Mouse (Mus musculus): ENCODE data around the gene Mical3. TPM values are rescaled to one million over a fixed set of nuclear protein-coding genes. Genes with fewer than 3 reads are reported as not detected.

Gene Mical3
- polyA plus RNA-seq, 1 experiment from 2014 or later = 13.7 TPM

DNA sequence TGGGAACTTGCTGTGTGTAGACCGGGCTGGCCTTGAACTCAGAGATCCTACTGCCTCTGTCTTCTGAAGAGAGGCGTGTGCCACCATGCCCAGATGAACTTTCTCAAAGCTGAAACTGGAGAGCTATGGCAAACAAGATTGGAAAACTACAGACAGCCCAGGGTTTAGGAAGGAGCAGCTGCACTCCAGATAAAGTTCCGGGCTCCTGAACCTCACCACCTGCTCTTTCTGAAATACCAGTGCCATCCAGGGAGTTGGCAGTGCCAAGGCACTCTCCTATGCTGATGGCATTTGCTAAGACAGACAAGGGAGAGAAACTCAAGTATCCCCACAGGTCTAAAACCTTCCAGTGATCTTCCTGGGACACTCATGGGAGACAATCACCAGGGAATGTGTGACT is 166.6 kb downstream of the Mical3 start:
- Histone ChIP-seq H3K27me3 (replicated peaks) (no peaks in the 10 kb centered on the region), H3K4me1 (no peaks in the 10 kb centered on the region), H3K4me2 (no peak overlapping the region), H3K4me3 (no peak overlapping the region), H3K27ac (no peak overlapping the region), H3K36me3 (peaks cover 54% of the 10 kb centered on the region), H3K9me3 (replicated peaks) (no peaks in the 10 kb centered on the region), H3K9ac (no peak overlapping the region)
- ATAC-seq = no peak
- 90% methylated on average over 3 of the region's 3 CpGs for WGBS (ENCODE audit: insufficient replicate concordance)

DNA sequence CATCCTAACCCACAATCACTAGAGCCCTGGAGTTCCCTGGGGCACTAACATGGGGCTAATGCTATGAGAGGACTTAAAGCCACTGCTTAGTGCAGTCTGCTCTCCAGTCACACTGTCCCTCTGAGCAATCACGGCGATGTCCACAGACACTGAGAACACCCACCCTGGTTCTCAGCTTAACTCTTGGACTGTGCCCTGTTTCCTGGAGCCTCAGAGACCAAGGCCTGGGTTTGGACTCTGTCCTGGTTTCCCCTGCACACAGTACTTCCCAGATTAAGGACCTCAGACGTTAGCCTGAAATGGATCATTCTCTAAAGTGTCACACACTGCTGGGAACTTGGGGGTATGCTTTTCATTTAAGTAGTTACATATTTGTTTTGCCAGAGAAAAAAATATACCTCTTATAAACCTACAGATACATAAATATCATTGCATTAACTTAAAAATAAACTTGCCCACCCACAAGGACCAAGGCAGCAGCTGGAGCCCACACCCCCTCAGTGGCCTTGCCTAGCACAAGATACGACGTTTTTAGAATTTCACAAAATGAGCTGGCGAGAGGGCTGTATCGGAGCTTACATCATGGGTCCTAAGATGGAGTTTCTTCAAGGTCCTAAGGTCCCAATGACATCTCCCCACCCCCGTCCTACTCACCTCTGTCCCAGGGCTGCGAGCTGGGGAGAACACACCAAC is 170.3 kb downstream of the Mical3 start:
- H3K36me3 ChIP-seq = peaks cover 76% of the 10 kb centered on the region
- no peak overlapping the region for H3K27ac ChIP-seq
- H3K4me2 ChIP-seq = no peak overlapping the region
- no peak for ATAC-seq
- no peaks in the 10 kb centered on the region for H3K27me3 ChIP-seq (replicated peaks)
- H3K4me3 ChIP-seq = no peak overlapping the region
- H3K4me1 ChIP-seq = peaks cover 32% of the 10 kb centered on the region
- no peak overlapping the region for H3K9ac ChIP-seq
- no peaks in the 10 kb centered on the region for H3K9me3 ChIP-seq (replicated peaks)
- WGBS (ENCODE audit: insufficient replicate concordance) = 84% methylated on average over 9 of the region's 9 CpGs

DNA sequence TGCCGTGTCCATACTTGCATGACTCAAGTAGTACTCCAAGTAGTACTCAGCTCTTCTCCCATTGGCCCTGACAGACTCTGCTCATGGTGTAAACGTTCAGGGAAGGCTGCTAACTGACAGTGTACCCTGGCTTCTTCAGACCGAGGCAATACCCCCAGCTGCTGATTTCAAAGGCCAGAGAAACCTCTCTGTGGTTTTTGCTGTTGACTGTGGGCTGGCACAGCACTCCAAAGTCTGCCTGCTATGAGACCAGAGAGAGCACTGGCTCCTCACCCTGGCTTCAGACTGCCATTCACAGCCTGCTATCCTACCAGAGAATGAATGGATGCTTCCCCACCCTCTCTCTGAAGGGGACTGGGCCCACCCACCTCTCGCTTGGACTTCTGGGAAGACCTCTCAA is 173.5 kb downstream of the Mical3 start:
- H3K4me3 ChIP-seq = no peak overlapping the region
- H3K9me3 ChIP-seq (replicated peaks) = no peaks in the 10 kb centered on the region
- H3K4me2 ChIP-seq = peak overlapping the region; percentile 44
- peak overlapping the region; percentile 93 for H3K27ac ChIP-seq
- ATAC-seq = peak; percentile 34
- no peaks in the 10 kb centered on the region for H3K27me3 ChIP-seq (replicated peaks)
- 44% methylated on average over 4 of the region's 4 CpGs for WGBS (ENCODE audit: insufficient replicate concordance)
- H3K9ac ChIP-seq = peak overlapping the region; percentile 58
- peaks cover 99% of the 10 kb centered on the region for H3K36me3 ChIP-seq
- peaks cover 46% of the 10 kb centered on the region for H3K4me1 ChIP-seq

DNA sequence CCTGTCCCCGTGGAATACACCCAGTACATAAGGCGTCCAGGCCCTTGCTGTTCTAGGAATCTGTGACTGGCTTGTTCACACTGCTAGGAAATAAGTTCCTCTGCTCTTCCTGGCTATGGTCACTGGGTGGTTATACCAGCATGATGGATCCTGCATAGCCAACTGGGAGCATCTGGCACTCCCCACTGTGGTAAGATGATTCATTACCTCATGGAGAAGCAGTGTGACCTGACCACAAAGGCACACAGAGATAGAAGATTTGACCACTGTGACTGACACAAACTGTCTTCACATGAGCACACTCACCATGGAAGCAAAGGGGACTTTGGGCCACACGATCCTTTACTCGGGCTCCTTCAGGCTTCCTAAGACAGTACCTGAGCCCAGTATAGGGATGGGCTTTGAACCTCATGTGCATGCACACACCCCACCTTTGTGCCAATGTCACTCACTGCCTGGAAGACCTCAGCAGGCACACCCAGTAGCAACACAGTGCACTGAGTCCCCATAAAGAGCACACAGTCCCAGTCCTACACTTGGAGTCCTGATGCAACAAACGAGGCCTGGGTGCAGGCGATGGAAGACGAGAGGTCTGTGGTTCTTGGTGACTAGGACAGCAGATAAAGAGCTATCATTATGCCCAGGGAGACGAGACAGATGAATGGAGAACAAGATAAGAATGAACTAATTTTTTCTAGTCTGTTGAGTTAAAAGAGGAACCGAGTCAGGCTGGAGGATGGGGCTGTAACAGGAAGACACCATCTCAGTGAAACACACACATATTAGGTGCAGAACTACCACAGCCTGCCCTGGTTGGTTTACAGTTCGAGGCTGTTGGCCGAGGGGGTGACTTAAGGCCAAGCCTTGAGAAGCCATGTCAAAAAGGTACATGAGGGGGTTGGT is 174.3 kb downstream of the Mical3 start:
- H3K27ac ChIP-seq = peak overlapping the region; percentile 93
- 18% methylated on average over 11 of the region's 11 CpGs for WGBS (ENCODE audit: insufficient replicate concordance)
- H3K9me3 ChIP-seq (replicated peaks) = no peaks in the 10 kb centered on the region
- H3K4me1 ChIP-seq = peaks cover 46% of the 10 kb centered on the region
- H3K36me3 ChIP-seq = peaks cover 99% of the 10 kb centered on the region
- H3K4me2 ChIP-seq = peak overlapping the region; percentile 44
- peak overlapping the region; percentile 58 for H3K9ac ChIP-seq
- no peaks in the 10 kb centered on the region for H3K27me3 ChIP-seq (replicated peaks)
- peak; percentile 98 for ATAC-seq
- no peak overlapping the region for H3K4me3 ChIP-seq

DNA sequence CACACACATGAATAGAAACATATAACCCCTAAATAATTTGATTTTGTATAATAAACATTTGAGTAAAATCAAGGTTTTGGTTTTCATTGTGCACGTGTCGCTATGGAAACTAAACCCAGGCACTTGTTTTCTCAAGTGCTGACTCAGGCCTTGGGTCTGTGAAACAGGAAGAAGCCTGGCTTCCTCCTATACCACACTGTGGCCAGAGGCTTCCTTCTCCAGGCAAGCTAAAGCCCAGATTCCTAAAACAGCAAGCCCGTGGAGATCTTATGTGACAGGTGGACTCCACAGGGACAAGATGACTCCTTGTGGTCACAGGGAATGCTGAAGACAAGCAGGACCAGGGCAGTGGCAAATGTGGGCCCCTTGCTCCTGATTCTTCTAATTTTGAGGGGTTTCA is 175.6 kb downstream of the Mical3 start:
- H3K9ac ChIP-seq = 0 out of 2 replicates have a peak overlapping the region, but pooled peaks have one; percentile 32
- peaks cover 99% of the 10 kb centered on the region for H3K36me3 ChIP-seq
- H3K27me3 ChIP-seq (replicated peaks) = no peaks in the 10 kb centered on the region
- 32% methylated on average over 3 of the region's 3 CpGs for WGBS (ENCODE audit: insufficient replicate concordance)
- peak overlapping the region; percentile 93 for H3K27ac ChIP-seq
- H3K4me1 ChIP-seq = peaks cover 46% of the 10 kb centered on the region
- no peak for ATAC-seq
- H3K9me3 ChIP-seq (replicated peaks) = no peaks in the 10 kb centered on the region
- H3K4me2 ChIP-seq = no peak overlapping the region
- H3K4me3 ChIP-seq = no peak overlapping the region

DNA sequence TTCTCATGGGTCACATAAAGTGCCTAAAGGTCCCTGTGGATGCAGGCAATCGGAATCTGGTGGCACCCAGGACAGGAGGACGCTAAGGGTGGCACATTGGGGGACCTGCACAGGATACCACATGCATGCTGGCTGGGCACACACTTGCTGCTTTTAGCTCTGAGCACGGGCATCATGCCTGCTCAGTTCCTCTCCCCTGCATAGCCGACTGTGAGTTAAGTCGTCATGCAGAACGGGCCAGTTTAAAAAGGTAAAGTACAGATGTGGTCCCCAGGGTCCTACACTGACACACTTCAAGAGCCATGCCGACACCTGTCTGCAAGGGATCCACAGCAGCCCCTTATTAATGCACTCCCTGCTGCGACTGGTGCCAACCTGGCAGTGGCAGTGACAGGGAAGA is 176.6 kb downstream of the Mical3 start:
- peaks cover 46% of the 10 kb centered on the region for H3K4me1 ChIP-seq
- no peak overlapping the region for H3K9ac ChIP-seq
- H3K27ac ChIP-seq = no peak overlapping the region
- H3K9me3 ChIP-seq (replicated peaks) = no peaks in the 10 kb centered on the region
- peaks cover 99% of the 10 kb centered on the region for H3K36me3 ChIP-seq
- 78% methylated on average over 8 of the region's 8 CpGs for WGBS (ENCODE audit: insufficient replicate concordance)
- H3K27me3 ChIP-seq (replicated peaks) = no peaks in the 10 kb centered on the region
- no peak overlapping the region for H3K4me2 ChIP-seq
- no peak for ATAC-seq
- no peak overlapping the region for H3K4me3 ChIP-seq

DNA sequence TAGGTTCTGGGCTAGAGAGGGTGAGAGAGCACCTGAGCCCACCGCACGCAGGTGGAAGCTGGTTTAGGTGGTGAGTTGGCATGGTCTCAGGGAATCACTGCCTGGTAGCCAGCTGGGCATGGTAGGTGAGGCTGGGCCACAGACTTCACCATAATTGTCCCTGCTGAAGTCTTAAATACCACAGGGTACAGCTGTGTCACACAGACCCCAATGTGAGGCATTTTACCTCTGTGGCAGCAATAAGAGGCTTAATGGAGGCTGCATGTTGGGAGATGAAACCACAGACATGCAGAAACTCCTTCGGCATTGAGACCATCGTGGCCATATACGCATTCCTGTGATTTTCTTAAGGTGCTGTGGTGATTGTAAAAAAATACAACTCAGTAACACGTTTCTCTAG is 178.3 kb downstream of the Mical3 start:
- Histone ChIP-seq H3K4me2 (no peak overlapping the region), H3K4me3 (no peak overlapping the region), H3K9me3 (replicated peaks) (no peaks in the 10 kb centered on the region), H3K36me3 (peaks cover 98% of the 10 kb centered on the region), H3K4me1 (peaks cover 34% of the 10 kb centered on the region), H3K9ac (no peak overlapping the region), H3K27ac (no peak overlapping the region), H3K27me3 (replicated peaks) (no peaks in the 10 kb centered on the region)
- 89% methylated on average over 6 of the region's 6 CpGs for WGBS (ENCODE audit: insufficient replicate concordance)
- no peak for ATAC-seq

DNA sequence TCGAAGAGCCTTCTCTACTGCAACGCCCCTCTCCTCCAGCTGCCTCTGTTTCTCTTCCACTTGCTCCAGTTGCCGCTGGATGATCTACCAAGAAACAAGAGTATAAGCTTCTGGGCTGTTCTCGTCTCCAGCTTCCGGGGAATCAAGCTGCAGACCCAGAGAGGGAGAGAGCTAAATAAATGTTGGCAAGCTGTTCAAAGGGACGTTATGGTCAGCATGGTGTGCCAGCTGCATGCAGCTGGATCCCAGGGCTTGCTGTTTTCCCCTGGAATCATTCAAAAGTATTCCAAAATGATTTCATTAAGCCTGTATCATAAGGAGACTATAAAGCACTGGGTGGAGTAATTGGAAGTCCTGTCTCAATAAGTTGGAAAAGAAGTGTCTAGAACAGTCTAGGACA is 179.5 kb downstream of the Mical3 start:
- Histone ChIP-seq H3K9me3 (replicated peaks) (no peaks in the 10 kb centered on the region), H3K27ac (no peak overlapping the region), H3K4me1 (peaks cover 23% of the 10 kb centered on the region), H3K27me3 (replicated peaks) (no peaks in the 10 kb centered on the region), H3K4me2 (no peak overlapping the region), H3K4me3 (no peak overlapping the region), H3K9ac (no peak overlapping the region), H3K36me3 (peaks cover 98% of the 10 kb centered on the region)
- no peak for ATAC-seq
- 87% methylated on average over 6 of the region's 6 CpGs for WGBS (ENCODE audit: insufficient replicate concordance)

DNA sequence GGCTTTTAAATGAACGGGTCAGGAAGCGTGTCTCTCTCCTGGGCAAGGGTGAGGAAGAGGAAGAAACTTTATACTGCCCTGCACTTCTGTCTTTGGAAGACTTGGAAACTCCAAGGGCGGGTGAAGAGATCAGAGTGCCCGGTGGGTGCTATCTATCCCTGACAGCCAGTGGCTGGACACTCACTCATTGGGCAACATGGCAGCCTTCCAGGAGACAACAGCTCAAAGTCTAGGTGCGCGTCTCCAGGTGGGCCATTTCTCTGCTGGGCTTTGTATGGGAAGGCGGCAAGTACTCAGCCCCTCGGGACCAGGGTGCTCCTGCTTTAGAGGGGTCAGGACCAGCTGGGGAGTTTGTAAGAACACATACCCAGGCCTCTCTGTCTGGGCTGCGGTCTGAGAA is 185.3 kb downstream of the Mical3 start:
- Histone ChIP-seq H3K4me2 (no peak overlapping the region), H3K27me3 (replicated peaks) (no peaks in the 10 kb centered on the region), H3K4me3 (no peak overlapping the region), H3K27ac (no peak overlapping the region), H3K9ac (no peak overlapping the region), H3K9me3 (replicated peaks) (no peaks in the 10 kb centered on the region), H3K4me1 (peaks cover 11% of the 10 kb centered on the region), H3K36me3 (peaks cover 71% of the 10 kb centered on the region)
- WGBS (ENCODE audit: insufficient replicate concordance) = 87% methylated on average over 9 of the region's 9 CpGs
- no peak for ATAC-seq

DNA sequence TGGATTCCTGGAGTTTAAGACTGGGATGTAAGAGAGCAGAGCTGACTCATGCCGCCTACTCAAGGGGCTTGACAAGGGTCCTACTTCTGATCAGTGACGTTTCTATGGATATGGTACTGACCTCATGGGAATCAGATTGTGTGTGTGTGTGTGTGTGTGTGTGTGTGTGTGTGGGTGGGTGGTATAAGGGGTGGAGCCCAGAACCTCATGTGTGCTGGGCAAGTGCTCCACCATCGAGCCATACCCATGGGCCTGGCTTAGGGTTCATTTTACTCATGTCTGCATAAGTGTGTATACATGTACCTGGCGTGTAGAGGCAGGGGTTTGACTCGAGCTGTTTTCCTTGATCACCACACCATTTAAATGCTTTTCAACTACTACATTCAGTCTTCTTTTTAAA is 186.8 kb downstream of the Mical3 start:
- H3K9me3 ChIP-seq (replicated peaks) = no peaks in the 10 kb centered on the region
- H3K27ac ChIP-seq = no peak overlapping the region
- WGBS (ENCODE audit: insufficient replicate concordance) = 70% methylated on average over 5 of the region's 5 CpGs
- H3K9ac ChIP-seq = no peak overlapping the region
- no peak overlapping the region for H3K4me3 ChIP-seq
- H3K36me3 ChIP-seq = peaks cover 55% of the 10 kb centered on the region
- H3K4me1 ChIP-seq = peaks cover 11% of the 10 kb centered on the region
- H3K4me2 ChIP-seq = peak overlapping the region; percentile 19; the same call in 1 of the 2 replicates
- H3K27me3 ChIP-seq (replicated peaks) = no peaks in the 10 kb centered on the region
- ATAC-seq = peak; percentile 58; the same call in 1 of the 2 replicates

DNA sequence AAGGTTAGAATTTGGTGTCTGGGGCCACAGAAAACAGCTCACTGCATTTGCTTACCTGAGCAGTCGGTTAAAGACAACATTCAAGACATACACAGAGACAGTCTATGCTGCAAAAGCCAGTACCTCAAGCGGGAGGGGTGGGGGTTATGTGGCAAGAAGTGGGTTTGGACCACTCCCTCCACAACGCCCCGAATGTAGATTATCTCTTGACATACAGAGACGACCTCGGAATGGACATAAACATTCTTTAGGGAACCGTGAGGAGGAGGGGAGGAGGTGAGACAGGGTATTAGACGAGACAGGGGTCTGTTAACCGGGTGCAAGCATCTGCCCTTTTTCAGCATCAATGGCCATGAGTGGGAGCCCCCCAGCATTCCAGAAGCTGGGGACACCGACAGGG is 187.2 kb downstream of the Mical3 start:
- no peaks in the 10 kb centered on the region for H3K27me3 ChIP-seq (replicated peaks)
- no peak overlapping the region for H3K4me3 ChIP-seq
- WGBS (ENCODE audit: insufficient replicate concordance) = 37% methylated on average over 10 of the region's 10 CpGs
- H3K9ac ChIP-seq = no peak overlapping the region
- peak overlapping the region; percentile 19; the same call in 1 of the 2 replicates for H3K4me2 ChIP-seq
- ATAC-seq = peak; percentile 59
- H3K9me3 ChIP-seq (replicated peaks) = no peaks in the 10 kb centered on the region
- no peak overlapping the region for H3K27ac ChIP-seq
- H3K36me3 ChIP-seq = peaks cover 51% of the 10 kb centered on the region
- peaks cover 11% of the 10 kb centered on the region for H3K4me1 ChIP-seq

DNA sequence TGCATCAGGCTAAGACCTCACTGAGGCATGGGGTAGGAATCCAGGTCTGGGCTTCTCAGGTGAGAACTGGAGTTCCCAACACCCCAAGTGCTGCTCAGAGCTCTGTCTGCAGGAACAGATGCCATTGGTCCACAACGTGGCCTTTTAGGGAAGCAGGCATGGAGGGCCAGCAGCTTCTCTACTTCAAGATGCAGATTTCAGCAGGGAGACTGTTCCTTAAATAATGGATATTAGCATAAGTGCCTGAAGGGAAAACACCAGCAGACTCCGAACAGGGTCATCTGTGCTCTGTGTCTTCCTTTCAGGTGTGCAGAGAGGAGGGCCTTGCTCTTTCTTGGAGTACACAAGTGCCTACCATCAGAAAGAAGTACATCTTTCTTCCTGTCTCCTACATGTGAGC is 187.7 kb downstream of the Mical3 start:
- no peak for ATAC-seq
- Histone ChIP-seq H3K4me3 (no peak overlapping the region), H3K9ac (no peak overlapping the region), H3K4me2 (no peak overlapping the region), H3K27me3 (replicated peaks) (no peaks in the 10 kb centered on the region), H3K4me1 (peaks cover 15% of the 10 kb centered on the region), H3K36me3 (peaks cover 47% of the 10 kb centered on the region), H3K27ac (no peak overlapping the region), H3K9me3 (replicated peaks) (no peaks in the 10 kb centered on the region)
- WGBS (ENCODE audit: insufficient replicate concordance) = 71% methylated on average over 2 of the region's 2 CpGs

Measured in liver, embryonic 12.5 days (tissue).